ENCODE assay signal across 7 mouse cellular contexts in the genomic region with DNA sequence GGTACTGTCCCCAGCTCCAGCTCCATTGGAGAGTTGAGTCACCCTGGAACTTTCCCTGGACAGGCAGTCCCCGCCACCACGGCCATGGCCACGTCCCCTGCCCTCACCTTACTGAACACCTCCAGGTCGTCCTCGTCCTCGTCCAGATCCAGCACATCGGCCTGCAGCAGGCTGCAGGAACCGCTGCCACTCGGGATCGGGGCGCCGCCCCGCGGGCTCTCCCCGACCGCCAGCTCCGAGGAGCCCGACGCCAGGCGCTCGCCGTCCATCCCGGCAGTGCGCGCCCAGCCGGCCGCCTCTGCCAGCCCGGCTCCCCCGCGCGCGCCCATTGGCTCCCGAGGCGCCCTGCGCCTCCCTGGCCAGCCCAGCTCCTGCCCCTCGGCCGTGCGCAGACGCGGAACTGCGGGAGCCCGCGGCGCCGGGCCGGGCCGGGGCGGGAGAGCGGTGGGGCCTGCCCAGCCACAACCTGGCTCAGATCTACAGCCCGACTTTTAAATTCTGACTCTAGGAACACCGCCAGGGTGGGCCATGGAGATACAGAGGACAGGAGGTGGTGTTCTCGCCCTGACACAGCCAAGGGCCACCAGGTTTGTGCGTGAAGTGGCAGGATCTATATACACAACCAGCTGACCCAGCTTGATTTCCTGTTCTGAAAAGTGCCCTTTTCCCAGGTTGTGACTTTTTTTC. TPM values are rescaled to one million over a fixed set of nuclear protein-coding genes. Genes with fewer than 3 reads are reported as not detected.
A peak's percentile ranks its signal among the peaks of the same experiment; 100 is the strongest.
DNase-seq lines count a peak whose midpoint lies in the region; ATAC-seq and TF ChIP-seq lines count a peak whose summit lies in the region.

Gene Snx7, minus strand, starts transcription at position 300 of the 687 bp plus-strand sequence.

- H3K36me3 ChIP-seq in embryonic facial prominence, embryonic 15.5 days: no peaks in the 10 kb centered on the region
- H3K36me3 ChIP-seq in heart, embryonic 10.5 days: no peaks in the 10 kb centered on the region
- H3K36me3 ChIP-seq in kidney, embryonic 15.5 days: no peaks in the 10 kb centered on the region
- no peaks in the 10 kb centered on the region for H3K36me3 ChIP-seq in limb, embryonic 14.5 days (ENCODE audit: control insufficient read depth, insufficient read depth, low read length)
- no peaks in the 10 kb centered on the region for H3K36me3 ChIP-seq in midbrain, embryonic 15.5 days (replicated peaks)

- H3K4me2 ChIP-seq in embryonic facial prominence, embryonic 15.5 days (replicated peaks): peak within 1 kb of the TSS; percentile 62
- H3K4me2 ChIP-seq in kidney, embryonic 15.5 days: peak within 1 kb of the TSS; percentile 72
- peak within 1 kb of the TSS; percentile 66 for H3K4me2 ChIP-seq in limb, embryonic 14.5 days (replicated peaks; ENCODE audit: low read depth, low read length, severe bottlenecking)
- peak within 1 kb of the TSS; percentile 76 for H3K4me2 ChIP-seq in midbrain, embryonic 15.5 days

- no peaks in the 10 kb centered on the region for H3K4me1 ChIP-seq in brown adipose tissue, adult 24 weeks (ENCODE audit: control insufficient read depth, insufficient read depth, insufficient read length, low read length)
- H3K4me1 ChIP-seq in embryonic facial prominence, embryonic 15.5 days: 0 out of 2 replicates have a peak, but pooled peaks cover 9% of the 10 kb centered on the region
- H3K4me1 ChIP-seq in heart, embryonic 10.5 days: 0 out of 2 replicates have a peak, but pooled peaks cover 5% of the 10 kb centered on the region
- H3K4me1 ChIP-seq in kidney, embryonic 15.5 days: peaks cover 15% of the 10 kb centered on the region; the same call in 1 of the 2 replicates
- peaks cover 3% of the 10 kb centered on the region for H3K4me1 ChIP-seq in limb, embryonic 14.5 days (ENCODE audit: control insufficient read depth, insufficient read depth, low read length)
- H3K4me1 ChIP-seq in midbrain, embryonic 15.5 days: no peaks in the 10 kb centered on the region; the same call in 1 of the 2 replicates

- H3K4me3 ChIP-seq in brown adipose tissue, adult 24 weeks (ENCODE audit: insufficient read depth, low read depth, low read length): peak within 1 kb of the TSS; percentile 91
- H3K4me3 ChIP-seq in embryonic facial prominence, embryonic 15.5 days (replicated peaks): peak within 1 kb of the TSS; percentile 69
- H3K4me3 ChIP-seq in heart, embryonic 10.5 days: peak within 1 kb of the TSS; percentile 72
- peak within 1 kb of the TSS; percentile 60 for H3K4me3 ChIP-seq in kidney, embryonic 15.5 days (replicated peaks)
- H3K4me3 ChIP-seq in limb, embryonic 14.5 days (replicated peaks; ENCODE audit: low read length): peak within 1 kb of the TSS; percentile 65
- H3K4me3 ChIP-seq in midbrain, embryonic 15.5 days: peak within 1 kb of the TSS; percentile 50

- no peaks in the 10 kb centered on the region for H3K27me3 ChIP-seq in embryonic facial prominence, embryonic 15.5 days
- H3K27me3 ChIP-seq in heart, embryonic 10.5 days (ENCODE audit: insufficient read depth, poor library complexity, severe bottlenecking): no peaks in the 10 kb centered on the region
- no peaks in the 10 kb centered on the region for H3K27me3 ChIP-seq in kidney, embryonic 15.5 days
- H3K27me3 ChIP-seq in limb, embryonic 14.5 days (ENCODE audit: control insufficient read depth, insufficient read depth, low read length): no peaks in the 10 kb centered on the region
- no peaks in the 10 kb centered on the region for H3K27me3 ChIP-seq in midbrain, embryonic 15.5 days (replicated peaks)

- no peaks in the 10 kb centered on the region for H3K9me3 ChIP-seq in embryonic facial prominence, embryonic 15.5 days (replicated peaks)
- H3K9me3 ChIP-seq in heart, embryonic 10.5 days: no peaks in the 10 kb centered on the region
- H3K9me3 ChIP-seq in kidney, embryonic 15.5 days (replicated peaks): no peaks in the 10 kb centered on the region
- H3K9me3 ChIP-seq in limb, embryonic 14.5 days (ENCODE audit: control insufficient read depth, low read length): no peaks in the 10 kb centered on the region
- no peaks in the 10 kb centered on the region for H3K9me3 ChIP-seq in midbrain, embryonic 15.5 days

- H3K9ac ChIP-seq in embryonic facial prominence, embryonic 15.5 days: peak within 1 kb of the TSS; percentile 44
- peak within 1 kb of the TSS; percentile 57 for H3K9ac ChIP-seq in kidney, embryonic 15.5 days
- H3K9ac ChIP-seq in limb, embryonic 14.5 days (ENCODE audit: low read depth, low read length, severe bottlenecking): peak within 1 kb of the TSS; percentile 70
- H3K9ac ChIP-seq in midbrain, embryonic 15.5 days: peak within 1 kb of the TSS; percentile 60

- peak; percentile 90 for DNase-seq in heart, embryonic 10.5 days (ENCODE audit: low spot score)
- peak; percentile 73 for DNase-seq in limb, embryonic 14.5 days (ENCODE audit: low spot score)
- DNase-seq in spleen, postnatal 14 days (ENCODE audit: low spot score in 2 of 2): peak; percentile 7 to 21

- peak; percentile 99 for ATAC-seq in embryonic facial prominence, embryonic 15.5 days (ENCODE audit: insufficient number of reproducible peaks, low FRiP score, low TSS enrichment, low read depth)
- peak; percentile 100 for ATAC-seq in kidney, embryonic 15.5 days (replicated peaks; ENCODE audit: low FRiP score)
- ATAC-seq in limb, embryonic 14.5 days (ENCODE audit: low FRiP score, low read depth): peak; percentile 94
- peak; percentile 100 for ATAC-seq in midbrain, embryonic 15.5 days (replicated peaks)

- under 1% methylated on average over 53 of the region's 53 CpGs for WGBS in embryonic facial prominence, embryonic 15.5 days
- under 1% methylated on average over 53 of the region's 53 CpGs for WGBS in heart, embryonic 10.5 days
- WGBS in kidney, embryonic 15.5 days: under 1% methylated on average over 52 of the region's 53 CpGs
- WGBS in limb, embryonic 14.5 days: under 1% methylated on average over 30 of the region's 53 CpGs
- WGBS in midbrain, embryonic 15.5 days: 1% methylated on average over 51 of the region's 53 CpGs

- peak within 1 kb of the TSS; percentile 86 for H3K27ac ChIP-seq in brown adipose tissue, adult 24 weeks (replicated peaks; ENCODE audit: low read depth, low read length)
- peak within 1 kb of the TSS; percentile 93 for H3K27ac ChIP-seq in embryonic facial prominence, embryonic 15.5 days (replicated peaks)
- H3K27ac ChIP-seq in heart, embryonic 10.5 days: peak within 1 kb of the TSS; percentile 88
- peak within 1 kb of the TSS; percentile 88 for H3K27ac ChIP-seq in kidney, embryonic 15.5 days
- H3K27ac ChIP-seq in limb, embryonic 14.5 days (replicated peaks; ENCODE audit: low read depth, low read length): peak within 1 kb of the TSS; percentile 82
- H3K27ac ChIP-seq in midbrain, embryonic 15.5 days: peak within 1 kb of the TSS; percentile 8; the same call in 1 of the 2 replicates

- TF ChIP-seq POLR2A in limb, embryonic 14.5 days (IDR thresholded peaks at IDR 0.05; ENCODE audit: borderline replicate concordance, extremely low read depth, insufficient read depth, insufficient read length): 0 out of 2 replicates have a peak, but pooled peaks have one; percentile 66

RNA-seq across cellular contexts. Expression of gene Snx7, which starts in this region (rescaled TPM):
- polyA plus RNA-seq in brown adipose tissue, adult 24 weeks (2012; ENCODE audit: insufficient read depth, insufficient read length, missing spikeins): 15.1 and 20.3 TPM in 2 replicates
- 36.9 and 39.5 TPM in 2 replicates for polyA plus RNA-seq in embryonic facial prominence, embryonic 15.5 days (2015; fragmentation: Nextera tagmentation; extraction: Ambion mirVana)
- 40.1 and 41.9 TPM in 2 replicates for polyA plus RNA-seq in heart, embryonic 10.5 days (2016; fragmentation: Nextera tagmentation; extraction: Ambion mirVana)
- 52.1 and 56.2 TPM in 2 replicates for polyA plus RNA-seq in kidney, embryonic 15.5 days (2015; fragmentation: Nextera tagmentation; extraction: Ambion mirVana)
- polyA plus RNA-seq in limb, embryonic 14.5 days (2012; rRNA removed): 16.6 and 23.4 TPM in 2 replicates
- polyA plus RNA-seq in limb, embryonic 14.5 days (2014; fragmentation: Nextera tagmentation; extraction: Ambion mirVana): 33.5 and 38.3 TPM in 2 replicates
- 9.7 and 9.8 TPM in 2 replicates for polyA plus RNA-seq in midbrain, embryonic 15.5 days (2015; fragmentation: Nextera tagmentation; extraction: Ambion mirVana)

Comparison
In these comparisons a context has a peak if more than half of its experiments do, and no peak if none do; other contexts are left out.
1. Peak in every context shown above with its lines: DNase-seq, ATAC-seq, H3K4me3 ChIP-seq and H3K27ac ChIP-seq.
2. H3K27ac ChIP-seq: peak in every context shown above with its lines; median percentile 93 in embryonic facial prominence, embryonic 15.5 days; 88 in heart, embryonic 10.5 days; 88 in kidney, embryonic 15.5 days; 86 in brown adipose tissue, adult 24 weeks; 82 in limb, embryonic 14.5 days; 8 in midbrain, embryonic 15.5 days.
3. DNase-seq: peak in every context shown above with its lines; median percentile 90 in heart, embryonic 10.5 days; 73 in limb, embryonic 14.5 days; 14 in spleen, postnatal 14 days.